In the genomic region with DNA sequence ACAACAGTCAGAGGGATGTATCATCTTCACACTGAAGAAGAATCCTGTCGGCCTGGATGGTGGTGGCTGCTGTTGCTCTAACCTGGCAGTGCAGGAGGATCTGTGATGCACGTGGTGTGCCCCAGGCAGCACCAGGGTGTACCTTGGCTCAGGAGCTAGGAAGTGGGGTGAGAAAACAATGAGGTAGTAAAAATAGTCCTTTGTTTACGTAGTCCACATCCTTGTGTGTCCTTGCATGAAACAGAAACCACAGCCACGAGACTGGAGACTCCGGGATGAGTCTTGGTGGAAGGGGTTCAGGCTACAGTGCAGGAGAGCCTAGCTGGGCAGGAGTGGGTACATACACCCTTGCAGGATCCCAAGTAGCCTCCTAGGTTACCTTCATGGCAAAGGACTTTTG, we compare ENCODE assay signal across 11 mouse cellular contexts. TPM values are rescaled to one million over a fixed set of nuclear protein-coding genes. Genes with fewer than 3 reads are reported as not detected.
DNase-seq lines count a peak whose midpoint lies in the region; ATAC-seq and TF ChIP-seq lines count a peak whose summit lies in the region.
"Had no signal": no experiment of that assay in that cellular context is flagged by ENCODE, and none has a peak within 500 bp of the region (broad histone marks: within the 10 kb centered on the region; RNA-seq: fewer than 3 reads in every experiment).

No protein-coding gene starts in this region.

- H3K4me2 ChIP-seq in hindbrain, embryonic 13.5 days, result no peak overlapping the region
- H3K4me2 ChIP-seq in hindbrain, embryonic 16.5 days (ENCODE audit: low read length), result no peak overlapping the region
- 0 out of 2 replicates have a peak overlapping the region, but pooled peaks have one; percentile 0 for H3K4me2 ChIP-seq in heart, embryonic 16.5 days (ENCODE audit: low read depth, low read length)
- peak overlapping the region; percentile 32 for H3K4me2 ChIP-seq in lung, embryonic 16.5 days (ENCODE audit: low read depth, low read length)
- H3K4me2 ChIP-seq: neural tube, embryonic 13.5 days had no signal

- no peak for TF ChIP-seq CTCF in cortical plate, adult 2 months (IDR thresholded peaks at IDR 0.05; ENCODE audit: extremely low read depth, insufficient read depth, low read length)

- 82% methylated on average over 5 of the region's 5 CpGs for WGBS in hindbrain, embryonic 13.5 days
- WGBS in hindbrain, embryonic 16.5 days, result 79% methylated on average over 5 of the region's 5 CpGs
- WGBS in heart, embryonic 16.5 days, result 66% methylated on average over 5 of the region's 5 CpGs
- 50% methylated on average over 5 of the region's 5 CpGs for WGBS in lung, embryonic 16.5 days

- no peak for TF ChIP-seq POLR2A in cortical plate, adult 2 months (IDR thresholded peaks at IDR 0.05; ENCODE audit: extremely low read depth, insufficient read depth, low read length)

- no peaks in the 10 kb centered on the region for H3K36me3 ChIP-seq in hindbrain, embryonic 13.5 days
- no peaks in the 10 kb centered on the region for H3K36me3 ChIP-seq in hindbrain, embryonic 16.5 days (ENCODE audit: control insufficient read depth, insufficient read depth, low read length)
- H3K36me3 ChIP-seq in heart, embryonic 16.5 days (ENCODE audit: control insufficient read depth, insufficient read depth), result no peaks in the 10 kb centered on the region
- no peaks in the 10 kb centered on the region for H3K36me3 ChIP-seq in lung, embryonic 16.5 days (ENCODE audit: control insufficient read depth, insufficient read depth, low read length)
- H3K36me3 ChIP-seq: midbrain, embryonic 10.5 days; neural tube, embryonic 13.5 days had no signal

- 0 out of 2 replicates have a peak, but pooled peaks cover 3% of the 10 kb centered on the region for H3K27me3 ChIP-seq in hindbrain, embryonic 13.5 days
- no peaks in the 10 kb centered on the region for H3K27me3 ChIP-seq in hindbrain, embryonic 16.5 days (replicated peaks; ENCODE audit: control insufficient read depth, insufficient read depth, low read length)
- H3K27me3 ChIP-seq in heart, embryonic 16.5 days (ENCODE audit: control insufficient read depth, insufficient read depth, low read length), result 0 out of 2 replicates have a peak, but pooled peaks cover 2% of the 10 kb centered on the region
- H3K27me3 ChIP-seq in lung, embryonic 16.5 days (ENCODE audit: control insufficient read depth, insufficient read depth, low read depth, low read length), result no peaks in the 10 kb centered on the region
- H3K27me3 ChIP-seq: neural tube, embryonic 13.5 days had no signal

- H3K4me3 ChIP-seq in hindbrain, embryonic 13.5 days, result no peak overlapping the region
- H3K4me3 ChIP-seq in hindbrain, embryonic 16.5 days (ENCODE audit: low read length), result no peak overlapping the region
- H3K4me3 ChIP-seq in cortical plate, adult 2 months (ENCODE audit: insufficient read depth, low read length), result no peak overlapping the region
- no peak overlapping the region for H3K4me3 ChIP-seq in heart, embryonic 16.5 days (ENCODE audit: low read length)
- no peak overlapping the region for H3K4me3 ChIP-seq in lung, embryonic 16.5 days (ENCODE audit: low read length)
- H3K4me3 ChIP-seq: midbrain, embryonic 10.5 days; neural tube, embryonic 13.5 days had no signal

- H3K4me1 ChIP-seq in hindbrain, embryonic 13.5 days (replicated peaks), result peaks cover 49% of the 10 kb centered on the region
- peaks cover 8% of the 10 kb centered on the region for H3K4me1 ChIP-seq in hindbrain, embryonic 16.5 days (ENCODE audit: control insufficient read depth, insufficient read depth, low read depth, low read length)
- peaks cover 10% of the 10 kb centered on the region for H3K4me1 ChIP-seq in cortical plate, adult 2 months (ENCODE audit: control insufficient read depth, insufficient read depth, low read length)
- peaks cover 19% of the 10 kb centered on the region for H3K4me1 ChIP-seq in heart, embryonic 16.5 days (ENCODE audit: control insufficient read depth, insufficient read depth, low read length)
- peaks cover 49% of the 10 kb centered on the region for H3K4me1 ChIP-seq in lung, embryonic 16.5 days (replicated peaks; ENCODE audit: control insufficient read depth, insufficient read depth, low read length)

- no peaks in the 10 kb centered on the region for H3K9me3 ChIP-seq in hindbrain, embryonic 13.5 days
- H3K9me3 ChIP-seq in hindbrain, embryonic 16.5 days (ENCODE audit: control insufficient read depth, low read length), result no peaks in the 10 kb centered on the region
- no peaks in the 10 kb centered on the region for H3K9me3 ChIP-seq in heart, embryonic 16.5 days (replicated peaks; ENCODE audit: control insufficient read depth, low read length)
- no peaks in the 10 kb centered on the region for H3K9me3 ChIP-seq in lung, embryonic 16.5 days (ENCODE audit: control insufficient read depth, low read length)
- H3K9me3 ChIP-seq: midbrain, embryonic 10.5 days; neural tube, embryonic 13.5 days had no signal

- no peak for ATAC-seq in hindbrain, embryonic 13.5 days (ENCODE audit: low FRiP score)
- ATAC-seq in hindbrain, embryonic 16.5 days, result no peak
- no peak for ATAC-seq in heart, embryonic 16.5 days (replicated peaks; ENCODE audit: extremely low read depth, insufficient read depth, low FRiP score)
- peak; percentile 26 for ATAC-seq in lung, embryonic 16.5 days (ENCODE audit: low read depth)

- no peak for DNase-seq in Muller cell, postnatal 12 days (ENCODE audit: inconsistent ontology term)
- no peak for DNase-seq in layer of hippocampus, postnatal 14 days (ENCODE audit: low spot score in 2 of 2)
- DNase-seq in thymus, postnatal 0 days (ENCODE audit: low spot score), result no peak
- DNase-seq: thymus, postnatal 14 days had no signal

- H3K27ac ChIP-seq in hindbrain, embryonic 13.5 days, result no peak overlapping the region
- H3K27ac ChIP-seq in hindbrain, embryonic 16.5 days (ENCODE audit: low read depth, low read length), result no peak overlapping the region
- H3K27ac ChIP-seq in cortical plate, adult 2 months (ENCODE audit: insufficient read depth, low read length), result peak overlapping the region; percentile 9; the same call in 1 of the 2 replicates
- peak overlapping the region; percentile 54 for H3K27ac ChIP-seq in heart, embryonic 16.5 days (ENCODE audit: low read length)
- H3K27ac ChIP-seq in lung, embryonic 16.5 days (ENCODE audit: low read length), result peak overlapping the region; percentile 88
- H3K27ac ChIP-seq: midbrain, embryonic 10.5 days; neural tube, embryonic 13.5 days had no signal

- H3K9ac ChIP-seq in hindbrain, embryonic 13.5 days, result peak overlapping the region; percentile 1; the same call in 1 of the 2 replicates
- H3K9ac ChIP-seq in hindbrain, embryonic 16.5 days (ENCODE audit: low read depth, low read length), result no peak overlapping the region
- no peak overlapping the region for H3K9ac ChIP-seq in heart, embryonic 16.5 days (ENCODE audit: low read length)
- peak overlapping the region; percentile 41 for H3K9ac ChIP-seq in lung, embryonic 16.5 days (ENCODE audit: low read length)
- H3K9ac ChIP-seq: neural tube, embryonic 13.5 days had no signal

RNA-seq across cellular contexts. Expression of a gene that starts 15.1 kb away (rescaled TPM):
- 64.6 and 83.6 TPM in 2 replicates for polyA plus RNA-seq in hindbrain, embryonic 13.5 days (2015; fragmentation: Nextera tagmentation; extraction: Ambion mirVana)
- 60.4 and 66.6 TPM in 2 replicates for polyA plus RNA-seq in hindbrain, embryonic 16.5 days (2015; fragmentation: Nextera tagmentation; extraction: Ambion mirVana)
- polyA plus RNA-seq in cortical plate, adult 2 months (2012; rRNA removed), result 406 and 407 TPM in 2 replicates
- polyA plus RNA-seq in heart, embryonic 16.5 days (2015; fragmentation: Nextera tagmentation; extraction: Ambion mirVana), result 6.7 and 16.8 TPM in 2 replicates
- polyA plus RNA-seq in lung, embryonic 16.5 days (2015; fragmentation: Nextera tagmentation; extraction: Ambion mirVana), result 13.6 and 15.3 TPM in 2 replicates
- total RNA-seq in layer of hippocampus, postnatal 14 days (2021), result 100 to 1,000 TPM; 832 to 838 TPM
- 20.4 and 21.1 TPM in 2 replicates for polyA plus RNA-seq in thymus, postnatal 0 days (2015; fragmentation: Nextera tagmentation; extraction: Ambion mirVana)

RNA-seq across cellular contexts. Expression of a gene that starts 53.2 kb away (rescaled TPM):
- 85.3 and 85.4 TPM in 2 replicates for polyA plus RNA-seq in hindbrain, embryonic 13.5 days (2015; fragmentation: Nextera tagmentation; extraction: Ambion mirVana)
- polyA plus RNA-seq in hindbrain, embryonic 16.5 days (2015; fragmentation: Nextera tagmentation; extraction: Ambion mirVana), result 98.6 and 106 TPM in 2 replicates
- 35.8 and 38.0 TPM in 2 replicates for polyA plus RNA-seq in cortical plate, adult 2 months (2012; rRNA removed)
- polyA plus RNA-seq in heart, embryonic 16.5 days (2015; fragmentation: Nextera tagmentation; extraction: Ambion mirVana), result 28.7 and 38.3 TPM in 2 replicates
- polyA plus RNA-seq in lung, embryonic 16.5 days (2015; fragmentation: Nextera tagmentation; extraction: Ambion mirVana), result 57.5 and 59.7 TPM in 2 replicates
- 10 to 100 TPM; 57.9 to 58.9 TPM for total RNA-seq in layer of hippocampus, postnatal 14 days (2021)
- polyA plus RNA-seq in thymus, postnatal 0 days (2015; fragmentation: Nextera tagmentation; extraction: Ambion mirVana), result 25.6 and 28.3 TPM in 2 replicates

Comparison
In these comparisons a context has a peak if more than half of its experiments do, and no peak if none do; other contexts are left out.
1. H3K9ac ChIP-seq: peak in hindbrain, embryonic 13.5 days (single experiment) and lung, embryonic 16.5 days (single experiment); none in hindbrain, embryonic 16.5 days (single experiment) and heart, embryonic 16.5 days (single experiment).
2. H3K27ac ChIP-seq: peak in cortical plate, adult 2 months (single experiment), heart, embryonic 16.5 days (single experiment) and lung, embryonic 16.5 days (single experiment); none in hindbrain, embryonic 13.5 days (single experiment) and hindbrain, embryonic 16.5 days (single experiment).
3. H3K4me2 ChIP-seq: peak in heart, embryonic 16.5 days (single experiment) and lung, embryonic 16.5 days (single experiment); none in hindbrain, embryonic 13.5 days (single experiment) and hindbrain, embryonic 16.5 days (single experiment).